Mouse (Mus musculus) lung, postnatal 0 days (tissue): Measurements from ENCODE around the gene Garnl3. TPM values are rescaled to one million over a fixed set of nuclear protein-coding genes. Genes with fewer than 3 reads are reported as not detected.
A peak's percentile ranks its signal among the peaks of the same experiment; 100 is the strongest.

Experiments
- ATAC-seq: fragments of 200-750 bp; cut with Nextera tagmentation; 2 replicates; pipeline ENCODE4 v1.8.0; 2017; ENCODE audit warnings: moderate library complexity
- DNase-seq: peaks from one replicate; pipeline ENCODE4 v3.0.0-alpha.2; 2016; ENCODE audit warnings: low spot score
- H3K27ac ChIP-seq: fragments of 300-500 bp; sonication (generic); 2 replicates; pipeline ENCODE4 v1.5.1; 2014; ENCODE audit warnings: antibody characterized with exemption, mild to moderate bottlenecking, low read length, mixed read lengths
- H3K27me3 ChIP-seq: fragments of 300-500 bp; sonication (generic); replicated peaks from 2 replicates; pipeline ENCODE4 v1.6.1; 2014; ENCODE audit warnings: low read length, mixed read lengths; ENCODE audit not compliant: insufficient read depth
- H3K36me3 ChIP-seq: fragments of 300-500 bp; sonication (generic); 2 replicates; pipeline ENCODE4 v1.6.1; 2014; ENCODE audit warnings: low read length, mixed read lengths; ENCODE audit not compliant: insufficient read depth
- H3K4me1 ChIP-seq: fragments of 300-500 bp; sonication (generic); 2 replicates; pipeline ENCODE4 v1.6.1; 2014; ENCODE audit warnings: antibody characterized with exemption, low read depth, low read length, mixed read lengths; ENCODE audit not compliant: insufficient read depth
- H3K4me2 ChIP-seq: fragments of 300-500 bp; sonication (generic); replicated peaks from 2 replicates; pipeline ENCODE4 v1.6.1; 2014; ENCODE audit warnings: low read depth, mild to moderate bottlenecking, low read length, moderate library complexity, mixed read lengths
- H3K4me3 ChIP-seq: fragments of 300-500 bp; sonication (generic); 2 replicates; pipeline ENCODE4 v1.5.1; 2014; ENCODE audit warnings: low read depth, low read length
- H3K9ac ChIP-seq: fragments of 300-500 bp; sonication (generic); replicated peaks from 2 replicates; pipeline ENCODE4 v1.6.1; 2014; ENCODE audit warnings: low read depth, mild to moderate bottlenecking
- H3K9me3 ChIP-seq: fragments of 300-500 bp; sonication (generic); 2 replicates; pipeline ENCODE4 v1.6.1; 2016; ENCODE audit warnings: low read length, mixed read lengths
- CTCF ChIP-seq: IDR thresholded peaks from 2 replicates; pipeline ENCODE4 v1.5.1; 2016; ENCODE audit warnings: antibody characterized with exemption, mild to moderate bottlenecking
- EP300 ChIP-seq: IDR thresholded peaks from 2 replicates; pipeline ENCODE4 v1.6.1; 2016; ENCODE audit warnings: antibody characterized with exemption, mild to moderate bottlenecking, control low read depth
- WGBS: fragments of 180-500 bp; shearing (Covaris S2); extraction: QIAGEN DNeasy Blood & Tissue Kit; methylation state at CpG from one replicate; pipeline ENCODE4 v1.1.7; 2014; 5-methylcytosine and 5-hydroxymethylcytosine counted together
- polyA plus RNA-seq: library from polyadenylated mRNA; unstranded; fragments of >200 nt; fragmentation: Nextera tagmentation; extraction: Ambion mirVana; gene quantifications from 2 replicates; pipeline ENCODE4 v1.2.1, GENCODE M21; 2015

Gene Garnl3
- polyA plus RNA-seq, 1 experiment from 2014 or later: 5.9 TPM

- no peaks in the 10 kb centered on the region for H3K4me1 ChIP-seq
- ATAC-seq: no peak
- H3K27me3 ChIP-seq: no peaks in the 10 kb centered on the region
- no peak overlapping the region for H3K9ac ChIP-seq
- no peak overlapping the region for H3K4me2 ChIP-seq
- no peaks in the 10 kb centered on the region for H3K9me3 ChIP-seq
- H3K36me3 ChIP-seq: no peaks in the 10 kb centered on the region
- no peak overlapping the region for H3K4me3 ChIP-seq
- TF ChIP-seq CTCF (no peak), EP300 (no peak)
- DNase-seq: no peak
- H3K27ac ChIP-seq: no peak overlapping the region
- WGBS: 40% methylated on average over 3 of the region's 3 CpGs
Measured at GRCm38 (mm10) chr2:33074188-33074587, 57.3 kb downstream of the Garnl3 start.

DNA sequence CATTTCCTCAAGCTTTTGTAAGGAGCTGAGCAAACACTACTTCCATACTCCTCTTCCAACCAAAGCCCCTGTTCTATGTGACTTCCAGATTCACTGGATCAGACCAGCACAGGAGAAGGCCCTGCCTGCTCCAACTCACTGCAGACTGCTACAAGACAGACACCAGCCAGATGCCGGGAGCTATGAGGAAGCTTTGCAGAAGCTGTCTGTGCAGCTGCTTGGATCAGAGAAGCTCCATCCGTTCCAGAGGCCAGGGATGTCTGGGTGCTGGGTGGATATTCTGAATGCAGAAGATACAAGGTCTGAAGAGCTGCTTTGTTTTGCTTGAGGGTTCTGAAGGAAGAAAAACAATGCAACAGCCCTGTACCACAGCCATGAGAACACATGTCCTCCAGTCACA is 59.1 kb downstream of the Garnl3 start:
- Histone ChIP-seq H3K9ac (no peak overlapping the region), H3K36me3 (no peaks in the 10 kb centered on the region), H3K9me3 (no peaks in the 10 kb centered on the region), H3K4me3 (no peak overlapping the region), H3K27me3 (no peaks in the 10 kb centered on the region), H3K4me2 (no peak overlapping the region), H3K27ac (no peak overlapping the region), H3K4me1 (no peaks in the 10 kb centered on the region)
- ATAC-seq (no peak), DNase-seq (no peak)
- TF ChIP-seq EP300 (no peak), CTCF (no peak)
- WGBS: 61% methylated on average over 2 of the region's 2 CpGs

DNA sequence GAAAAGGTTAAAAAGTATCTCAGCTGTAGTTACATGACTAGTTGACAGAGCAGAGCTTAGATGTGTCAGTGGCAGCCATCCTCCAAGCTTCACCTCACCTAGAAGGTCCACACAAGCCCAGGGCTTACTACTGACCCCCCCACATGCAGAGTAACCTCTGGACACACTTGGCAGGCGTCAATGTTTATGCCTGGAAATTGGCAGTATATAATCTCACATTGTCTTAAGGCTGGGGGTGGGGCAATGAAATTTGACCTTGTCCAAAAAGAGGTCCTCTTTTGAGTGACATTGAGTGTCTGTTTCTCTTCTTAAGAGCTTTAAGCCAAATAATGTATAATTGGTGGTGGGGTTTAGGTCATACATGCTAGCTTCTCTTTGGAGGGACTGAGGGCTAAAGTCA is 65.8 kb downstream of the Garnl3 start:
- TF ChIP-seq EP300: peak; percentile 43; the same call in 1 of the 2 replicates
- no peak for TF ChIP-seq CTCF
- DNase-seq (peak; percentile 13), ATAC-seq (peak; percentile 50)
- Histone ChIP-seq H3K9ac (no peak overlapping the region), H3K4me2 (no peak overlapping the region), H3K9me3 (no peaks in the 10 kb centered on the region), H3K27me3 (no peaks in the 10 kb centered on the region), H3K4me1 (0 out of 2 replicates have a peak, but pooled peaks cover 6% of the 10 kb centered on the region), H3K36me3 (no peaks in the 10 kb centered on the region), H3K4me3 (no peak overlapping the region), H3K27ac (no peak overlapping the region)
- 48% methylated on average over 1 of the region's 1 CpGs for WGBS

DNA sequence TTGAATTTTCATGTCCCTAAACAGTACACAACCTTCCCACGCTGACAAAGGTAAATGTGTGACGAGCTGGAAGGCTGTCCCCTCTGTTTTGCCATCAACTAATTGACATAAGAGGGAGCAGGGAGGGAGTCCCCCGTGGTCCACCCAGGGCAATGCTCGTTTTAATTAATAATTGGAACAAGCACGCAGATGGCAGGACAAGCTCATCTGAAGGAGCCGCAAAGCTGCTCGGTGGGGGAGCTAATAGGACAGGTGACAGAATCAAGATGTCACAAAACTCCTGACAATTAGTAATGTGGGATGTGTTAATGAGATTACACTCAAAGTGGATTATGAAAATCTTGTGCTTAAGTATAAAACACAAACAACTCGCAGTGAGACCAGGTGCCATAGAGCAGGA is 68.7 kb downstream of the Garnl3 start:
- Histone ChIP-seq H3K9ac (no peak overlapping the region), H3K36me3 (no peaks in the 10 kb centered on the region), H3K9me3 (no peaks in the 10 kb centered on the region), H3K27me3 (no peaks in the 10 kb centered on the region), H3K4me1 (0 out of 2 replicates have a peak, but pooled peaks cover 6% of the 10 kb centered on the region), H3K4me3 (no peak overlapping the region), H3K4me2 (no peak overlapping the region), H3K27ac (no peak overlapping the region)
- no peak for TF ChIP-seq EP300
- no peak for TF ChIP-seq CTCF
- ATAC-seq: no peak
- DNase-seq: no peak
- 65% methylated on average over 8 of the region's 8 CpGs for WGBS

DNA sequence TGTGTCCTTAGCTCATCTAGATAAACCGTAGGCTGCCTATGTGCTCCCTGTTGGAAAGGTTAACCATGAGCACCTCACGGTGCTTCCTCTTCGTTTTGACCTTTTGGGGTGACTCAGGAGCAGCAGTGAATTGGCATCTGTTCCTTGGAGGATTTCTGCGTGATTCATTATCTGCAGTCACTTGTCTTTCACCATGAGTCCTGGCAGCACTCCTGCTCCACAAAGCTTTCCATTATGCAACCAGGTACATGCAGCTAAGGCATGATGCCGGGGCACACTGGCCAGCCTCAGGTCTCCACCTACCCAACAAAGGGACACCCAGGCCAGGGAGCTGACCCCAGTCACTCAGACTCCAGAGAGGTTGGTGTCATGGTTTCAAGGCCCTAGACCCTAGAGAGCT is 72.5 kb downstream of the Garnl3 start:
- no peak for ATAC-seq
- H3K9ac ChIP-seq: no peak overlapping the region
- DNase-seq: no peak
- no peaks in the 10 kb centered on the region for H3K9me3 ChIP-seq
- H3K4me2 ChIP-seq: no peak overlapping the region
- H3K4me3 ChIP-seq: no peak overlapping the region
- no peaks in the 10 kb centered on the region for H3K36me3 ChIP-seq
- peaks cover 7% of the 10 kb centered on the region; the same call in 1 of the 2 replicates for H3K4me1 ChIP-seq
- TF ChIP-seq CTCF: no peak
- no peak for TF ChIP-seq EP300
- 77% methylated on average over 5 of the region's 5 CpGs for WGBS
- H3K27ac ChIP-seq: no peak overlapping the region
- H3K27me3 ChIP-seq: no peaks in the 10 kb centered on the region

DNA sequence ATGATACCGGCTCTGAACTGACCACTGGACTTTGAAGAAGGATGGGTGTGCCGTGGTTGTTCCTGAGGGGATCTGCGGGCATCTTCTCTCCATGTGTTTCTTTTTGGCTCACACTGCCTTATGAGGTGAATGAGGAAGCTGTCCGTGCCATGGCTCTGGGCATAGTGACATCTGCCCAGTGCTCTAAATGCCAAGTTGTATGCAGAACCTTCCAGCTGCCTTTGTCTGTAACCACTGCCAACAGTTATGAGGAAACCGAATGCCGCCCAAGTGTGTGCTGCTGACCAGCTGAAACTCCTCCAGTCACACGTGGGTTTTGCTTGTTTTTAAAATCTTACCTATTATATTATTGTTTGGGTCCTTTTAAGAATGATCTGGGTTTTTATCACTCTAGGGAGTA is 73.9 kb downstream of the Garnl3 start:
- TF ChIP-seq CTCF: no peak
- TF ChIP-seq EP300: no peak

GRCm38 (mm10) chr2:33053966-33054365 is 77.5 kb downstream of the Garnl3 start:
- DNase-seq (peak; percentile 79), ATAC-seq (peak; percentile 95)
- Histone ChIP-seq H3K9me3 (no peaks in the 10 kb centered on the region), H3K27me3 (no peaks in the 10 kb centered on the region), H3K27ac (no peak overlapping the region; the same call in 1 of the 2 replicates), H3K4me3 (no peak overlapping the region), H3K9ac (no peak overlapping the region), H3K36me3 (no peaks in the 10 kb centered on the region), H3K4me2 (no peak overlapping the region), H3K4me1 (peaks cover 7% of the 10 kb centered on the region; the same call in 1 of the 2 replicates)
- no peak for TF ChIP-seq CTCF
- TF ChIP-seq EP300: peak; percentile 77
- WGBS: 24% methylated on average over 10 of the region's 10 CpGs

More for the DNA sequence above, 73.9 kb downstream of the Garnl3 start:
- H3K27me3 ChIP-seq: no peaks in the 10 kb centered on the region
- H3K4me1 ChIP-seq: peaks cover 7% of the 10 kb centered on the region; the same call in 1 of the 2 replicates
- H3K36me3 ChIP-seq: no peaks in the 10 kb centered on the region
- WGBS: 77% methylated on average over 7 of the region's 7 CpGs
- ATAC-seq: no peak
- no peak overlapping the region for H3K27ac ChIP-seq
- no peak overlapping the region for H3K9ac ChIP-seq
- H3K4me3 ChIP-seq: no peak overlapping the region
- DNase-seq: peak; percentile 18
- H3K9me3 ChIP-seq: no peaks in the 10 kb centered on the region
- no peak overlapping the region for H3K4me2 ChIP-seq
